Mouse (Mus musculus) liver, embryonic 14.5 days (tissue): ENCODE measurements around the gene Etfb. TPM values are rescaled to one million over a fixed set of nuclear protein-coding genes. Genes with fewer than 3 reads are reported as not detected.
A peak's percentile ranks its signal among the peaks of the same experiment; 100 is the strongest.

Experiments
- ATAC-seq: fragments of 200-750 bp; cut with Nextera tagmentation; 2 replicates; pipeline ENCODE4 v1.8.0; 2017; ENCODE audit warnings: moderate number of reproducible peaks, mild to moderate bottlenecking, moderate library complexity; ENCODE audit not compliant: insufficient read depth
- DNase-seq, 3 experiments: peaks; one replicate each; pipeline ENCODE4 v3.0.0-alpha.2; 2012 to 2013; ENCODE audit warnings: low read depth in 3 of 3, low spot score in 3 of 3
- H3K27ac ChIP-seq: fragments of 300-500 bp; sonication (generic); 2 replicates; pipeline ENCODE4 v1.5.1; 2014; ENCODE audit warnings: moderate library complexity, mild to moderate bottlenecking, control low read depth, inconsistent platforms
- H3K27me3 ChIP-seq: fragments of 300-500 bp; sonication (generic); 2 replicates; pipeline ENCODE4 v1.6.1; 2014; ENCODE audit warnings: mild to moderate bottlenecking, low read length, moderate library complexity; ENCODE audit not compliant: control insufficient read depth, insufficient read depth
- H3K36me3 ChIP-seq: fragments of 300-500 bp; sonication (generic); replicated peaks from 2 replicates; pipeline ENCODE4 v1.6.1; 2014; ENCODE audit warnings: low read depth; ENCODE audit not compliant: control insufficient read depth, insufficient read depth
- H3K4me1 ChIP-seq, 2 experiments: fragments of 200-500 bp in 1 of 2; fragments of 300-500 bp in 1 of 2; sonication (generic) in 1 of 2; replicated peaks; 2 replicates each; pipeline ENCODE4 v1.6.1; 2012 to 2014; ENCODE audit warnings: antibody characterized with exemption in 1 of 2, inconsistent platforms in 1 of 2, low read length in 1 of 2; ENCODE audit not compliant: control insufficient read depth in 2 of 2, insufficient read depth in 2 of 2
- H3K4me2 ChIP-seq: fragments of 300-500 bp; sonication (generic); 2 replicates; pipeline ENCODE4 v1.6.1; 2014; ENCODE audit warnings: low read depth, mild to moderate bottlenecking, control low read depth, moderate library complexity
- H3K4me3 ChIP-seq, 2 experiments: fragments of 200-500 bp in 1 of 2; fragments of 300-500 bp in 1 of 2; sonication (generic) in 1 of 2; 2 replicates each; pipeline ENCODE4 v1.5.1; 2012 to 2014; ENCODE audit warnings: low read depth in 2 of 2, low read length in 2 of 2, mild to moderate bottlenecking in 2 of 2, control low read depth in 1 of 2, inconsistent platforms in 1 of 2, moderate library complexity in 1 of 2; ENCODE audit not compliant: insufficient read depth in 1 of 2
- H3K9ac ChIP-seq: fragments of 300-500 bp; sonication (generic); replicated peaks from 2 replicates; pipeline ENCODE4 v1.6.1; 2014; ENCODE audit warnings: mild to moderate bottlenecking, control low read depth, moderate library complexity
- H3K9me3 ChIP-seq: fragments of 300-500 bp; sonication (generic); 2 replicates; pipeline ENCODE4 v1.6.1; 2016; ENCODE audit warnings: low read length, mixed read lengths; ENCODE audit not compliant: control insufficient read depth
- CTCF ChIP-seq: IDR thresholded peaks from 2 replicates; pipeline ENCODE4 v1.5.1; 2016; ENCODE audit warnings: antibody characterized with exemption, low read depth, control low read depth
- EP300 ChIP-seq: IDR thresholded peaks from 2 replicates; pipeline ENCODE4 v1.6.1; 2016; ENCODE audit warnings: antibody characterized with exemption, low read depth
- WGBS: fragments of 180-500 bp; shearing (Covaris S2); extraction: QIAGEN DNeasy Blood & Tissue Kit; methylation state at CpG from one replicate; pipeline ENCODE4 v1.1.7; 2014; ENCODE audit not compliant: insufficient replicate concordance; 5-methylcytosine and 5-hydroxymethylcytosine counted together
- polyA plus RNA-seq, 2 experiments: library from polyadenylated mRNA; depleted of rRNA in 1 of 2; stranded (reverse) in 1 of 2; unstranded in 1 of 2; fragments of >200 nt; fragmentation: Nextera tagmentation in 1 of 2; extraction: Ambion mirVana in 1 of 2; gene quantifications; 2 replicates each; pipeline versions ENCODE4 v1.2.1 to v1.2.3; 2012 to 2014

The Etfb gene
- polyA plus RNA-seq, 2 experiments, result 116 to 261 TPM

GRCm38 (mm10) chr7:43447801-43448200 is 3.9 kb downstream of the Etfb start:
- DNase-seq, result no peak
- no peak for ATAC-seq
- H3K9ac ChIP-seq, result no peak overlapping the region
- H3K36me3 ChIP-seq, result no peaks in the 10 kb centered on the region
- TF ChIP-seq EP300 (no peak), CTCF (no peak)
- H3K27me3 ChIP-seq, result no peaks in the 10 kb centered on the region
- H3K4me3 ChIP-seq, result no peak overlapping the region
- H3K4me1 ChIP-seq, result peaks cover 4 to 17% of the 10 kb centered on the region in 2 experiments; a peak in 3 of 4 replicates
- no peaks in the 10 kb centered on the region for H3K9me3 ChIP-seq
- WGBS, result 56% methylated on average over 4 of the region's 4 CpGs
- no peak overlapping the region for H3K4me2 ChIP-seq
- no peak overlapping the region for H3K27ac ChIP-seq

- no peak for DNase-seq
Observed at GRCm38 (mm10) chr7:43448246-43448645, 4.4 kb downstream of the Etfb start.

GRCm38 (mm10) chr7:43449811-43450210 is 5.9 kb downstream of the Etfb start:
- H3K36me3 ChIP-seq, result peaks cover 2% of the 10 kb centered on the region; the same call in 1 of the 2 replicates
- TF ChIP-seq EP300 (no peak), CTCF (no peak)
- 79% methylated on average over 2 of the region's 2 CpGs for WGBS
- H3K27me3 ChIP-seq, result no peaks in the 10 kb centered on the region
- H3K4me3 ChIP-seq, result no peak overlapping the region
- no peak for DNase-seq
- peaks cover under 1 to 8% of the 10 kb centered on the region in 2 experiments; a peak in 2 of 4 replicates for H3K4me1 ChIP-seq
- no peak overlapping the region for H3K27ac ChIP-seq
- ATAC-seq, result no peak
- H3K9me3 ChIP-seq, result no peaks in the 10 kb centered on the region
- H3K9ac ChIP-seq, result no peak overlapping the region
- no peak overlapping the region for H3K4me2 ChIP-seq

More at GRCm38 (mm10) chr7:43448246-43448645, 4.4 kb downstream of the Etfb start:
- Histone ChIP-seq H3K4me1 (peaks cover 4 to 13% of the 10 kb centered on the region in 2 experiments; a peak in 2 of 4 replicates), H3K36me3 (no peaks in the 10 kb centered on the region; the same call in 1 of the 2 replicates), H3K4me2 (no peak overlapping the region), H3K27me3 (no peaks in the 10 kb centered on the region), H3K27ac (no peak overlapping the region), H3K9me3 (no peaks in the 10 kb centered on the region), H3K9ac (no peak overlapping the region), H3K4me3 (no peak overlapping the region)
- WGBS, result 84% methylated on average over 2 of the region's 3 CpGs
- TF ChIP-seq EP300 (no peak), CTCF (no peak)
- ATAC-seq, result no peak

DNA sequence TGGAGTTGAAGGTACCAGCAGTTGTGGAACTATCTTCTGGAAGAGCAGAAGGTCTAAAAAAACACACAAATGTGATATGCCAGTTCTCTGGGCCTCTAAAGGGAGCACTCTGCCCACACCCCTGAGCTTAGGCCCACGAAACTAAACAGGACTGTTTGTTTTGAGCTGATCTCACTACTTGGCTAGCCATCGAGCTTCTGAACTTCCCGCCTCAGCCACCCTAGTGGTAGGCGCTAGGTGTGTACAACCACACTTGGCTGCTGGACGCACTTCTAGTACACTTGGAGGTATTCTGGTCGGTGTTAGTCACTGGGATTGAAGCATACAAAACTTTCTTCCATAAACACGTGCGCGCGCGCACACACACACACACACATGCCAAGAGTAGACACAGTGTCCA is 7.8 kb downstream of the Etfb start:
- ATAC-seq (no peak), DNase-seq (no peak)
- no peak overlapping the region for H3K9ac ChIP-seq
- H3K4me3 ChIP-seq, result no peak overlapping the region
- H3K4me1 ChIP-seq, result peaks cover 0 to 4% of the 10 kb centered on the region in 2 experiments; a peak in 1 of 4 replicates
- H3K9me3 ChIP-seq, result no peaks in the 10 kb centered on the region
- H3K27me3 ChIP-seq, result no peaks in the 10 kb centered on the region
- peaks cover 2% of the 10 kb centered on the region; the same call in 1 of the 2 replicates for H3K36me3 ChIP-seq
- TF ChIP-seq EP300 (no peak), CTCF (no peak)
- no peak overlapping the region for H3K27ac ChIP-seq
- H3K4me2 ChIP-seq, result no peak overlapping the region
- 79% methylated on average over 11 of the region's 11 CpGs for WGBS

- Histone ChIP-seq H3K4me1 (peaks cover 0 to 4% of the 10 kb centered on the region in 2 experiments; a peak in 1 of 4 replicates), H3K9ac (no peak overlapping the region), H3K9me3 (no peaks in the 10 kb centered on the region), H3K27ac (no peak overlapping the region), H3K4me3 (no peak overlapping the region), H3K27me3 (no peaks in the 10 kb centered on the region), H3K36me3 (peaks cover 2% of the 10 kb centered on the region; the same call in 1 of the 2 replicates), H3K4me2 (no peak overlapping the region)
- ATAC-seq, result peak; percentile 28; the same call in 1 of the 2 replicates
- WGBS, result 32% methylated on average over 4 of the region's 4 CpGs
- DNase-seq, result no peak
- TF ChIP-seq CTCF (peak; percentile 57), EP300 (no peak)
Observed at GRCm38 (mm10) chr7:43452609-43453008, 8.7 kb downstream of the Etfb start.
